Mouse (Mus musculus) ZHBTc4 (cell line): ENCODE results near the gene Acsf3.
A peak's percentile ranks its signal among the peaks of the same experiment; 100 is the strongest.

Source experiments
- DNase-seq: peaks from one replicate; pipeline ENCODE4 v3.0.0-alpha.2; 2011; ENCODE audit warnings: low read depth, low spot score

Gene Acsf3

DNA sequence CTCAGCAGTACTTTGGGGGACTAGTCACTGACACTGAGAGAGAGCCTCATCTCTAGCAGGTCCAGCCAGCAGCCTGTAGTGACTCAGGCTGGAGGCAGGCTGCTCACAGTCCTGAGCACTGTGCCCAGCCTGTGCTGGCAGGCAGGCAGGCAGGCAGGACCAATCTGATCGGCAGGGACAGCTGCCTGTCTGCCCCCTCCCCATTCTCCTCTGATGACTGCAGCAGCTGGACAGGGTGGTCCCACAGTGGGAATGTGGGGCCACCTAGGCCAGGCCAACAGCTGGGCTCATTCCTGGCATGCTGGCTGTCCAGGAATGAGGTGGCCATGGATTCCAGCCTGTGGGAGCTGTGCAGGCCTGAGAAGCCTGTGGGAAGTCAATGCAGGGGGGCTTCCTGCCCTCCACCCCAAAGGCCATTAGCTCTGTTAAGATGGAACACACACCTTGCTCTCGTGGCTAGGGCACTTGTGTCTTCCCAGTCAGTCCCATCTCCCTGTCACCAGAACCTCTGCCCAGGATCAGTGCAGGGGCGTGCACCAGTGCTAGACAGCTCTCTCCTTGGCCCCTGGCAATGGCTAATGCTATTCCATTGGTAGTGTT lies 75.5 kb downstream of the Acsf3 start:
- DNase-seq = no peak

DNA sequence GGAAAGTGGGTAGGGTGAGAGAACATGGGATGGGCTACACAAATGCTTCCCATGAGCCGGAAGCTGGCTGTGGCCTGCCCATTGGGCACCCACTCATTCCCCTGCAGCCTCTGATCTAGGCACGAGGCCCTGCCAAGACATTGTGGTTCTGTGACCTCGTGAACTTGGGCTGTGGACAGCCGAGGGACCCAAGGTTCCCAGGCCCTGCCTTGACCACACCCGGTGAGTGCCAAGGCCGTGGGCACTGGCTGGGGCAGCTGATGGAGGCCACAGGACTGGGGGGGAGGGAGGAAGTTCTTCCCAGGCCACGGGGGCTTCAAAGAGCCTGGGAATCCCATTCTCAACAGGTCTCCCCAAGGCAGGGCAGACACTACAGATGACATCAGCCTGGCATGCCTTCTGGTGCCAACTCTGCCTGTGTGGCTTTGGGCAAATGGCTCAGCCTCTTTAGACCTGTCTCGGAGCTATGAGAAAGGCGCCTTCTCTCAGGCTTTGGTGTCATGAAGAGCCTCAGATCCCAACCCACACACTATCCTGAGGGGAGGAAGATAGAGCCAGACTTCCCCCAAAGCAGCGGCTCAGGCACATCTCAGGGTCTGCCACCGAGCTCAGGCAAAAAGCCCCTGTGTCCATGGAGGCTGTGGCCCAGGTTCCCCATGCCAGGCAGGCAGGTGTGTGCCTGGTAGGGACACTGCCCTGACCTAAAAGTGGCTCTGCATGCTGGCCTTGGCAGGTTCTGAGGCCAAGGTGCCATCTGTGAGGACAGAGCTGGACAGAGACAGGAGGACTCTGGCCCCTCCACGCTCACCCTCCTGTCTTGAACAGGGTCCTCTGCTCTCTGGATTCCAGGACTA lies 76.6 kb downstream of the Acsf3 start:
- DNase-seq = no peak

DNA sequence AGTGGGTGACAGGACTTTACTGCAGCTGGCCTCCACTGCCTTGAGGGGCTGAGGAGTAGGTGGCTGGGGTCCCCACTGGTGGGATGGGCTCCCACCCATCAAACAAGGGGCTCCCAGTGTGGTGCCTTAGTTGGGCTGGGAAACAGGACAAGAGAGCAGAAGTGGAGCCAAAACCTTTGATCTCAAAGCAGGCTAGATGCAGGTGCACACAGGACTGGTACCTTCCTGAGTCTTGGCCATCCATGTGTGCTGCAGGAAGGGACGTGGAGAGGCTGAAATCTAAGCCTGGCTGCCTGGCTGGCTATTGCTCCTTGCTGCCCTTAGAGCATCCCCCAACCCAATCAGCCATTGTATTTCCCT lies 77.2 kb downstream of the Acsf3 start:
- DNase-seq = no peak

DNA sequence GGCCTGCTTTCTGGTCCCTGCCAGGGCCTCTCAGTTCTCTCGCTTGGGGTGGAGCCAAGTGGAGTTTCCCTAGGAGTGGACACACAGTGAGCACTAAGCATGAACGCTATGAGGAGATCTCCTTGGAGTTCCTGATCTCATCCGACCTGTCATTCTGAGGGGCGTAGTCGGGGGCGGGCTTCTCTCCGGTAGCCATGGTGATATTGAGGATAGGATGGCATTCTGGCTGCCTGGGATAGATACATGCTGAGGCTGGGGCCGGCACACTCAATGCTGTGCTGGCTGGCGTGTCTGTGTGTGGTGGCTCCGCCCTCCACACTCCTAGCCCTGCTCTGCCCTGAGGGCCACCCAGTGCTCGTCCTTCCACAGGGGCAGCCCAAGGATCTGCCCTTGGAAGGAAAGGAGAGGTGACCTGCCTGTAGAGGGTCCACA lies 78.1 kb downstream of the Acsf3 start:
- DNase-seq = peak; percentile 35

DNA sequence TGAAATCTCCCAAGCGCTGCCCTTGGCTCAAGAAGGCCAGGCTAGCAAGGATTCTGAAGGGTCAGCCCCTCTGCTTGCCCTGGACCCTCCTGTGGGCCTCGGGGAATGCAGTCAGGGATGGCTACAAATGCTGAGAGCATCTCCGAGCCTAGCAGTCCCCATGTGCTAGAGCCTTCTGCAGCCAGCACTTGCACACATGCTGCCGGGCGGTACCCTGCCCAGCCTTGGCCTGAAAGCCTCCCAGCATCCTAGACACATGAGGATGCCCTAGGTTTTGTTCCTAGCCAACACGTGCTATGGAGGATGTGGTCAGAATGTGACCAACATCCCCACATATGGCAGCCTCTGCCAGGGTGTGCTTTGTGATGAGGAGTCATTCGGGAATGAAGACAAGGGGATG lies 79.1 kb downstream of the Acsf3 start:
- no peak for DNase-seq

DNA sequence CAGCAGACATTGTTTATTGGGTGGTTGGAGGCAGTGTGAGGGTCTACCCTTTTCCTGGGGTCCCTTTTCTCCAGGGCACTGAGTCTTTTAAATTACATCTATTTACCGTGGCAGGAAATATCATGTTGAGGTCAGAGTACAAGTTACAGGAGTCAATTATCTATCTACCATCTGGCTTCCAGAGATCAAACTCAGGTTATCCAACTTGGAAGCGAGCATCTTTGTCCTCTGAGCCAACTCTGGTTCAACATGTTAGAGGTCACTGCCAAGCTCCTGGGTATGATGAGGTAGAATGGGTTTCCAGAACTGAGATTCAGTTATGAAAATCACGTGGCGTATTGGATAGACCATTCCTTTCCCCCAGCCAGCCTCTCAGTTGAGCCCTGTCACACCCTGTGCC lies 79.8 kb downstream of the Acsf3 start:
- DNase-seq = no peak

DNA sequence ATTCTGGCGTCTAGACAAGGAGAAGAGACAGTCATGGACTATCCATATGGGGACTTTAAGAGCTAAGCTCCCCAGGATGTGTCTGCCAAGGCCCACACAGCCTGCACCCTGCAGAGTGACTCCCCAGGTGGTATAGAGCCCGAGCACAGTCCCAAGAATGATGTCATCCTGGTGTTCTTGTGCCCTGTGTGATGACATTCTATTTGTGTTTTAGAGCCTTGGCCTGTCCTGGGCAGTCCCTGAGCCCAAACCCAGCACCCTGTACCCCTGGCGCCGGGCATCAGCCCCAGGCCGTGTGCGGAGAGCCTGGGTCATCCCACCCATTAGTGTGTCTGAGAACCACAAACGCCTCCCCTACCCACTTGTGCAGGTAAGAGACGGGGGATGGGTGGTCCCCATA lies 81.0 kb downstream of the Acsf3 start:
- no peak for DNase-seq

DNA sequence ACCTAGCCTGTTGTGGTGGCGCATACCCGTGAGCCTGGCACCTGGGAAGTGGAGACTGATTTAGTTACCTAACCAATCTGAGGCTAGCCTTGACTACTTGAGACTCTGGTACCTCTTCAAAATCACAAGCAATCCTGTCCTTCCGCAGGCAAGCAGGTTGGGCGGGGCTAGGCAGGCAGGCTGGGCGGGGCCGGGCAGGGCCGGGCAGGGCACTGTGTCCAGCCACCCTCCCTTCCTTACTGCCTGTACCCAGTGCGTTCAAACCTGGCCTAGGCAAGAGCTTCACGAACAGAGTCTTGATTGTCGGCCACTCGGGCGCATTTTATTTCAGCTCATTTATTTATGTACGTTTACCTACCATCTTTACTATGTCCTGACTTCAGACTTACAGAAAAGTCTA lies 84.6 kb downstream of the Acsf3 start:
- DNase-seq = no peak

DNA sequence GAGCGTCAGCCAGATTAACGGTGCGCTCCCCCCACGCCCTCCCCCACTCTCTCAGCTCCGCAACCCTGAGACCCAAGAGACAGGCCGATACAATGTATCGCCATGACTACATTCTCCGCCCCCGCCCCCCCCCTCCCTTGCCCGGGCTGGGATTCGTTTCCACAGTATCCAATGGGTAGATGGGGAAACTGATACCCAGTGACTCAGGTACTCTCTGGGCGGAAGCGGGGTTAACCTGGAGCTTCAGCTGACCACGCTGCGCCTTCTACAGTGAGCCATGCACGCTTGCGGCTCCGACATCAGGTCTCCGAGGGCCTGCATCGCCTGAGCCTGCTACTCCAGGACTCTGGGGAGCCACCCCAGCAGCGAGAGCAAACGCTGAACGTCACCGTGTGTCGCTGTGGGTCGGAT lies 89.4 kb downstream of the Acsf3 start:
- DNase-seq = no peak

DNA sequence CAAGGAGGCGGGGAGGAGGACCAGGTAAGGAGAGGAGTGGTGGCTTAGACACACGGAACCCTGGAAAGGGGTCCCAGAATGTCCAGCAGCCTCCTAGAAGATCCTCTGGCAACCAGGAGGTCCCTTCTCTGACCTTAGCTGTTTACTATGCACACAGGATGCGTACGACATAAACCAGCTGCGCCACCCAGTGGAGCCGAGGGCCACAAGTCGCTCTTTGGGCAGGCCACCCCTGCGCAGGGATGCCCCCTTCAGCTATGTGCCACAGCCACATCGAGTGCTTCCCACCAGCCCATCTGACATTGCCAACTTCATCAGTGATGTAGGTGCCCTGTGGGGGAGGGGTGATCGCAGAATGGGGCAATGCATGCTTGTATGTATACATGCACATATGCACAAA lies 90.2 kb downstream of the Acsf3 start:
- no peak for DNase-seq

DNA sequence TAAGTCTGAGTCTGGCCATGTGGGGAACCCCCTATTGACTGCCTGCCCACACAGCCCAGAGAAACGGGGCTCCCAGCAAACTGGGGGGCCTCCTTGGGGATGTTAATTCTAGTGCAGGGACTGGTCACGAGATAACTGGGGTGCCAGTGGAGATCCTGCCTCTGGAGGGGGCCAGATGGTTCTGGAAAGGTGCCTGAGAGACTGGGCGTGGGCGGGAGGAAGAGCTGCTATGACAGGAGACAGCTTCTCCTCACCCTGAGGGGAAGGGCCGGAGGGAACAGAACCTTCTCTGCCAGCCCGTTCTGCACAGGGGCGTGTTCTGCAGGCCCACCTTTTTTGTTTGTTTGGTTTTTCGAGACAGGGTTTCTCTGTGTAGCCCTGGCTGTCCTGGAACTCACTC lies 90.9 kb downstream of the Acsf3 start:
- no peak for DNase-seq
